Mouse (Mus musculus) regulatory T cell (primary cell): ENCODE measurements around the gene Gm21083.
"Not testable (repeated sequence)": the region's sequence is repeated elsewhere in the genome, so short reads cannot be mapped to it uniquely, and the experiment has no call there.

ENCODE experiments used
- in situ Hi-C: fragments of 300-600 bp; cut with MboI, MseI; formaldehyde crosslinking; loops from one replicate; pipeline ENCODE4 v1.15.1; 2025; ENCODE audit warnings: high pct_unique_total_duplicates

The Gm21083 gene

GRCm38 (mm10) chr5:15628136-15628535 lies 51.0 kb downstream of the Gm21083 start:
- in situ Hi-C loops = not testable (repeated sequence)

- in situ Hi-C loops = not testable (repeated sequence)
Measured at GRCm38 (mm10) chr5:15630068-15630467, 52.9 kb downstream of the Gm21083 start.
